Mouse (Mus musculus): Measurements from ENCODE around the gene Zc2hc1b. TPM values are rescaled to one million over a fixed set of nuclear protein-coding genes. Genes with fewer than 3 reads are reported as not detected.
A peak's percentile ranks its signal among the peaks of the same experiment; 100 is the strongest.
"Not testable (repeated sequence)": the region's sequence is repeated elsewhere in the genome, so short reads cannot be mapped to it uniquely, and the experiment has no call there.

Zc2hc1b gene
- polyA plus RNA-seq, 1 experiment from 2014 or later, result not detected

DNA sequence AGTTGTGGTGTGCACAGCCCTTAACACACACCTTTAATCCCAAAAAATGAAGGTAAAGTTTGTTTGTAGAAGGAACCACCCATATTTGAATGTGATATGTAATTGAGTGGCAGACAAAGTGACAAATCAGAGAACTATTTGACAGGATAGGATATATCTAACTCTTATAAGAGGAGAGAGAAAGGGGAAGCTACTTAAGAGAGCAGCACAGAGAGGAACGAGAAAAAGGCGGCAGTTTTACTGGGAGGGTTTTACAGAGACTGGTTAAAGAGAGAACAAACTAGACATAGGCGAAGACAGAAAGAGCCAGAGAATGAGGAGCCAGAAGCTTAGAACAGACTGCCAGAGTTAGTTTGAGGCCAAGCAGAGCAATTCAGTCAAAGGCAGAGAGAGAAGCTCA, 23.0 kb upstream of the Zc2hc1b start:
- H3K4me3 ChIP-seq, result no peak overlapping the region
- no peaks in the 10 kb centered on the region for H3K9me3 ChIP-seq (replicated peaks)
- no peaks in the 10 kb centered on the region for H3K4me1 ChIP-seq (replicated peaks)
- 91% methylated on average over 3 of the region's 3 CpGs for WGBS
- ATAC-seq (replicated peaks; ENCODE audit: insufficient number of reproducible peaks, insufficient read depth, low FRiP score, low read depth), result no peak
- H3K4me2 ChIP-seq, result no peak overlapping the region
- no peak overlapping the region for H3K9ac ChIP-seq
- no peaks in the 10 kb centered on the region for H3K36me3 ChIP-seq
- H3K27ac ChIP-seq, result no peak overlapping the region
- H3K27me3 ChIP-seq, result no peaks in the 10 kb centered on the region

DNA sequence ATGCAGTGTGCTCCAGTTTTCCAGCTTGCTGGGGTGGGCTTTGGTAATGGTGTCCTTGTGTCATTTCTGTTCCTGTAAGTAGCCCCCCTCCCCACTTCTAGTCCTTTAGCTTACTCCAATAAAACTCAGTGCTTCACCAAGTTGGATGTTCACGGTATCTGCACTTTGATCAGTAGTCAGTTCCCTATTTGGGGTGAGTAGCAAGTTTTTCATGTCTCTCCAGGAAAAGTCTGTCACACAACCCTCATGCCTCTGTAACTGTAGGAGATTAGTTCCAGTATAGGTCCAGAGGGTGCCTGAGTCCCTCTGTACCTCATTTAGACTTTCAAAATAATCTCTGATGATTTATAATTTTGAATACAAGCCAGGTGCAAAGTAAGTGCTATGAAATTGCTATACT, 21.4 kb upstream of the Zc2hc1b start:
- Histone ChIP-seq H3K4me2 (no peak overlapping the region), H3K4me1 (replicated peaks) (no peaks in the 10 kb centered on the region), H3K9ac (no peak overlapping the region), H3K27ac (no peak overlapping the region), H3K27me3 (no peaks in the 10 kb centered on the region), H3K9me3 (replicated peaks) (no peaks in the 10 kb centered on the region), H3K36me3 (no peaks in the 10 kb centered on the region), H3K4me3 (no peak overlapping the region)
- ATAC-seq (replicated peaks; ENCODE audit: insufficient number of reproducible peaks, insufficient read depth, low FRiP score, low read depth), result no peak
- 79% methylated on average over 1 of the region's 1 CpGs for WGBS

DNA sequence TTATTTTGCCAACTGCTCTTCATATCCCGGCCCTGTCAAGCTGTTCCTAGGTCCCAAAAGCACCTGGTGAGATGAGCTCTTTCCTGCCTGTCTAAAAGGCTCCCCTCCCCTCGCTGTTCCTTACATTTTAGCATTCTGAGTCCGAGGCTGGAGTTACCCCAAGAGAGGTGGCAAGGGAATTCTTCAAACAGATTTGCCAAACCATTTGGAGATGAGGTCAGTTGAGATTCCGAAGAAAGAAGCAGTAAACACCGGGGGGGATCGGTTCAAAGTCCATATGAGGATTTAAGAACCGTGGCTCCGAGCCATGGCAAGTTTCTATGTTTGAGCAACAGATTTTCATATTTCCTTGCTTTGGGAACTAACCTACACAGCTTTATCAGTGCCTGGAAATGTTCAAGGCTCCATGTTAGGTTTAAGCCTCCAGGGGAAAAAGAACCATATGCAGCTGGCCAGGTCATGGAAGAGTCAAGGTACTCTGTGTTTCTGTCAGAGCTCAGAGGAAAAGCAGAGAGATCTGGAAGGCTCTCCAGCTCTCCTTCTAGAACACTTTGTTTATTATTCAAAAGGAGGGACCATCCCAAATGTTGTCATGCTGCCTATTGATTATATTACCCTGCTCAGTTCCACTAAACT, 19.2 kb upstream of the Zc2hc1b start:
- H3K4me2 ChIP-seq, result no peak overlapping the region
- no peak overlapping the region for H3K4me3 ChIP-seq
- peaks cover 4% of the 10 kb centered on the region for H3K4me1 ChIP-seq (replicated peaks)
- H3K27ac ChIP-seq, result no peak overlapping the region
- ATAC-seq (replicated peaks; ENCODE audit: insufficient number of reproducible peaks, insufficient read depth, low FRiP score, low read depth), result no peak
- no peaks in the 10 kb centered on the region for H3K36me3 ChIP-seq
- H3K9me3 ChIP-seq (replicated peaks), result no peaks in the 10 kb centered on the region
- no peak overlapping the region for H3K9ac ChIP-seq
- 74% methylated on average over 8 of the region's 8 CpGs for WGBS
- H3K27me3 ChIP-seq, result no peaks in the 10 kb centered on the region

DNA sequence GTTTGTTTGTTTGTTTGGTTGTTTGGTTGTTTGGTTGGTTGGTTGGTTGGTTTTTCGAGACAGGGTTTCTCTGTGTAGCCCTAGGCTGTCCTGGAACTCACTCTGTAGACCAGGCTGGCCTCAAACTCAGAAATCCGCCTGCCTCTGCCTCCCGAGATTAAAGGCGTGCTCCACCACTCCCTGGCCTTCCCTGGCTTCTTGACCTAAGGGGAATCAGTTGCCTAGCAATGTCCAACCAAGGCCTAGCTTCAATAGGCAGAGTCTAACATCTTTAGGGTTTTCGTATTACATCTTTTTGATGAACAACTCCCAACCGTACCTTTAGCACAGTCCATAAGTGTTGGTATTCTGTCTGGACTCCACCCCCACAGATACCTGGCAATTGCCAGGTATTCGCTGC, 15.7 kb upstream of the Zc2hc1b start:
- WGBS, result 87% methylated on average over 7 of the region's 7 CpGs
- ATAC-seq (replicated peaks; ENCODE audit: insufficient number of reproducible peaks, insufficient read depth, low FRiP score, low read depth), result not testable (repeated sequence)
- peak overlapping the region; percentile 77 for H3K4me3 ChIP-seq

DNA sequence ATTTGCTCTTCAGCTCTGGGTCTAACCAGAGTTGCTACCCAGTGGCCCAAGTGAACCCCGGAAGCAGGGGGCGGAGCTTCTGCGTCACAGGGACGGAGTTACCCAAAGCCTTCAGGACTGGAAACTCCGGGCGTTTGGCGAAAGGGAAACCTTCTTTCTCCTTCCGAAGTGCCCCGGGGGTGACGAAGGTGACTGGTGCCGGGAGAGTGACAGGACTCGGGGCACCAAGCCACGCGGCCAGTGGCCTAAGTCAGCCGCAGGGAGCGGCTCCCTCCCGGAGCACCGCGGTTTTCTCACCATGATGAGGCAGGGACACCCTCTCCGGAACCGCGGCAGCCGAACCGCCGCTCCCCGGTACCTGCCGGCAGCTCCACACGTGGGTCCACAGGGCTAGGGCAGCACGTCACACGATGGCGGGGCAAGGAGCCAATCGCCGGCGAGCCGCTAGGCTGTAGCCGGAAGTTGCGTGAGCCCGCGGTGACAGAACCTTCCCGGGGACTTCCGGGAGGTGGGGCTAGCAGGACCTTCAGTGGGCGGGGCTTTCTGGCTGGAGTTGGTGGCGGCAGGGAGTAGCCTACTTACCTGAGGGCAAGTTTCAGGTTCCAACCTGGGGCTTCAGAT, 15.0 kb upstream of the Zc2hc1b start, which contains the start of gene Ltv1:
Ltv1 (minus strand) TSS at position 438 of the 621 bp plus-strand sequence.
- Histone ChIP-seq H3K27ac (peak within 1 kb of the TSS; percentile 86), H3K4me3 (peak within 1 kb of the TSS; percentile 77), H3K36me3 (peaks cover 22% of the 10 kb centered on the region), H3K4me1 (replicated peaks) (peaks cover 6% of the 10 kb centered on the region), H3K9me3 (replicated peaks) (no peaks in the 10 kb centered on the region), H3K4me2 (peak within 1 kb of the TSS; percentile 64), H3K27me3 (no peaks in the 10 kb centered on the region), H3K9ac (peak within 1 kb of the TSS; percentile 78)
- ATAC-seq (replicated peaks; ENCODE audit: insufficient number of reproducible peaks, insufficient read depth, low FRiP score, low read depth), result peak; percentile 100
- under 1% methylated on average over 43 of the region's 43 CpGs for WGBS

More for the DNA sequence above, 15.7 kb upstream of the Zc2hc1b start:
- not testable (repeated sequence) for H3K9me3 ChIP-seq (replicated peaks); H3K27me3 ChIP-seq; H3K9ac ChIP-seq; H3K4me1 ChIP-seq (replicated peaks); H3K27ac ChIP-seq
- H3K36me3 ChIP-seq, result peaks cover 21% of the 10 kb centered on the region
- H3K4me2 ChIP-seq, result peak overlapping the region; percentile 64

DNA sequence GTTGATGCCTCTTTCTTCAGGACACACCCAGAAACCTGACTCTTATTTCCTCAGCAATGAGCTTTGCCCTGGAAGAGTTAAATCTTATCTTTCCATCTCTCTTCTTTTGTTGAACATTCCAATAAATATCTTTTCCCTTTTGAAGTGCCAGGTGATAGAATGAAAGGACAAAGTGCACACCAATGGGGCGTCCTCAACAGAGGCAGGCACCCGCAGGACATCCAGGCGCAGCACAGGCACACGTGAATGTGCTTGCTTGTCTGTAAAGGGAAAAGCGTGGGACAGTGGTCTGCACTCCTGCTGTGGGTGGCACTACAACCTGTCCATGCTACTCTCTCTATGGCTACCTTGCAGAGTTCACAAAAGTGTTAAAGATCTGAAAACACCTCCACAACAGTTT, 12.1 kb upstream of the Zc2hc1b start:
- H3K27me3 ChIP-seq, result no peaks in the 10 kb centered on the region
- no peaks in the 10 kb centered on the region for H3K9me3 ChIP-seq (replicated peaks)
- no peak overlapping the region for H3K27ac ChIP-seq
- no peak overlapping the region for H3K4me2 ChIP-seq
- no peak overlapping the region for H3K9ac ChIP-seq
- ATAC-seq (replicated peaks; ENCODE audit: insufficient number of reproducible peaks, insufficient read depth, low FRiP score, low read depth), result no peak
- peaks cover 42% of the 10 kb centered on the region for H3K36me3 ChIP-seq
- WGBS, result 86% methylated on average over 5 of the region's 5 CpGs
- no peak overlapping the region for H3K4me3 ChIP-seq
- peaks cover 6% of the 10 kb centered on the region for H3K4me1 ChIP-seq (replicated peaks)

DNA sequence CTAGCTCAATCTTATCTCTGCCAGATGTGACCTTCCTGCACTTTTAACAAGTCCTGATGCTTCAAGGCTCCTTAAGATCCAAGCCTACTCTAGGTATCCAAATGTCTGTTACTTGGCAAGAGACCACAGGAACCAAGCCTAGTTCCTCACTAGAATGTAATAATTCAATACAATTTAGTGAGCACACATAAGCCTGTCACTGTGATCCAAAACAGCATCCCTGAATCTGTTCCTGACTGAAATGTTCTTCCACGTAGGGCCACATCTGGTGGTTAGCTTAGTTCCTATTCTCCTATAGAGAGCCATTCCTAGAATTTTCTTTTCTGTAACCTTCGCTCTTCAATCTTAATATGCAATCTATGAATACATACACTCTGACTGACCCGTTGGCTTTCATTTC, 8.9 kb upstream of the Zc2hc1b start:
- Histone ChIP-seq H3K9ac (no peak overlapping the region), H3K4me2 (no peak overlapping the region), H3K27me3 (no peaks in the 10 kb centered on the region), H3K4me1 (replicated peaks) (no peaks in the 10 kb centered on the region; the same call in 1 of the 2 replicates), H3K27ac (no peak overlapping the region), H3K4me3 (no peak overlapping the region), H3K9me3 (replicated peaks) (no peaks in the 10 kb centered on the region), H3K36me3 (peaks cover 63% of the 10 kb centered on the region)
- whole genome bisulfite sequencing, result 78% methylated on average over 3 of the region's 3 CpGs
- no peak for ATAC-seq (replicated peaks; ENCODE audit: insufficient number of reproducible peaks, insufficient read depth, low FRiP score, low read depth)

DNA sequence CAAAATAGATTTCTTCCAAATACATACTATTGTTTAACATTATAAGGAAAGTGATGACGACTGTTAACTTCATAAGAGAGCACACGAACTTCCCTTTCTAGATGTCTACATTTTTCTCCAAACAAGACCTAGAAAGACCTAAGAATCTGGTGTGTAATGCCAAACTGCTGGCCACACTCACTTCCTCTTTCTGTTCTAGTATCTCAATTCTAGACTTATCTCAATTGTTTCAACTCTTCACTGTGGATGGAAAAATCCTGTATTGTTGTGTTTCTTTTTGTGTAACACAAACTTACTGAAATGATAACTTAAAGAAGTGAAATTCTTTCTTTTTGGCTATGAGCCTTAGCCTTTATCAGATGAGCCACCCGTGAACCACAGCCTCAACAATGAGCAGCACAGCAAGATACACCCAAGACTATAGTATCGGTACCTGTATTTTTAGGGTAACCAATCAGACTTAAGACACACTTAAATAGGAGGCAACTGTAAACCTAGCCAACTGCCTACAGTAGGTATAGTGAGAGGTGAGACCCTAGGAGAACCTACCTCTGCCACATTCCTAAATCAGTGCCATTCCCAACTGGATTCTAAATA, 6.4 kb upstream of the Zc2hc1b start:
- Histone ChIP-seq H3K4me3 (no peak overlapping the region), H3K9ac (no peak overlapping the region), H3K27me3 (no peaks in the 10 kb centered on the region), H3K36me3 (peaks cover 67% of the 10 kb centered on the region), H3K4me2 (no peak overlapping the region), H3K27ac (no peak overlapping the region), H3K4me1 (replicated peaks) (no peaks in the 10 kb centered on the region), H3K9me3 (replicated peaks) (no peaks in the 10 kb centered on the region)
- 74% methylated on average over 4 of the region's 4 CpGs for WGBS
- ATAC-seq (replicated peaks; ENCODE audit: insufficient number of reproducible peaks, insufficient read depth, low FRiP score, low read depth), result no peak

DNA sequence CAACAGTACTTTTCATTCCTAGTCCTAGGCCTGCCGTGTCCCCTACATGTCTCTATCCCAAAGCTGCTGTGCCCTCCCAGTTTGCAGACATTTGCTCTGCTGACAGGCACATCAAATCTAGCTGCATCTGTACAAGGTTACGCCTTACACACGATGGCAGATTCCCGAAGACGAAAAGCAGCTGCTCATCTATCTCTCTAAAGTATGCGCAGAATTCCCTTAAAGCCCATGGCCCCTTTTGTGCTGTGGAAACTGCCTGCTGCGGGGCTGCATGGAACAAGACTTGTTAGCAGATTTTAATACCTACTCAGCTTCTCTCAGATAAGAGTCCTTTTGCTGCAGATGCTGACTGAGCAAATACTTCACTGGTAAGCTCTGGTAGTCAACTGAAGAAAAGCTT, 2.4 kb upstream of the Zc2hc1b start:
- Histone ChIP-seq H3K27ac (0 out of 2 replicates have a peak overlapping the region, but pooled peaks have one; percentile 19), H3K9me3 (replicated peaks) (no peaks in the 10 kb centered on the region), H3K36me3 (peaks cover 76% of the 10 kb centered on the region), H3K9ac (no peak overlapping the region), H3K4me1 (replicated peaks) (no peaks in the 10 kb centered on the region), H3K4me2 (no peak overlapping the region), H3K27me3 (no peaks in the 10 kb centered on the region), H3K4me3 (no peak overlapping the region)
- ATAC-seq (replicated peaks; ENCODE audit: insufficient number of reproducible peaks, insufficient read depth, low FRiP score, low read depth), result no peak
- 45% methylated on average over 7 of the region's 7 CpGs for WGBS

DNA sequence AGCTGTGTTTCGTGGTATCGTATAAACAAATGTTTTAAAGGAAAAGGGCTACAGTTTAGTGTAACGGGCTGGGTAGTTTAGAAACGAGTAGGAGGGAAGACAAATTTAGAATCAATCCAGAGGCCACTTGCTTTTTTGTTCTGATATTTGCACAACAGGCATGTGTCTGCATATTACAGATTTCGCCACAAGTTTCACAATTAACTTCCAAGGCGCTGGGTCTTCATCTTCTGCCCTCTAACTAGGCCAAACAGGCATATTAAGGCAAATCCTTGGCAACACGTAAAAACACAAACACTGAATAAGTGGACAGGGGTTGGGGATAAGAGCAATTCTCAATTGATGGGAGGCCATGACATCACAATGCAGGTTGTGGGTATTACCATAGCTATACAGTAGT, 2.0 kb downstream of the Zc2hc1b start:
- Histone ChIP-seq H3K27me3 (no peaks in the 10 kb centered on the region), H3K4me2 (no peak overlapping the region), H3K9ac (no peak overlapping the region), H3K4me1 (replicated peaks) (peaks cover 10% of the 10 kb centered on the region), H3K27ac (no peak overlapping the region), H3K4me3 (no peak overlapping the region), H3K36me3 (peaks cover 45% of the 10 kb centered on the region), H3K9me3 (replicated peaks) (no peaks in the 10 kb centered on the region)
- ATAC-seq (replicated peaks; ENCODE audit: insufficient number of reproducible peaks, insufficient read depth, low FRiP score, low read depth), result no peak
- WGBS, result 82% methylated on average over 7 of the region's 7 CpGs

DNA sequence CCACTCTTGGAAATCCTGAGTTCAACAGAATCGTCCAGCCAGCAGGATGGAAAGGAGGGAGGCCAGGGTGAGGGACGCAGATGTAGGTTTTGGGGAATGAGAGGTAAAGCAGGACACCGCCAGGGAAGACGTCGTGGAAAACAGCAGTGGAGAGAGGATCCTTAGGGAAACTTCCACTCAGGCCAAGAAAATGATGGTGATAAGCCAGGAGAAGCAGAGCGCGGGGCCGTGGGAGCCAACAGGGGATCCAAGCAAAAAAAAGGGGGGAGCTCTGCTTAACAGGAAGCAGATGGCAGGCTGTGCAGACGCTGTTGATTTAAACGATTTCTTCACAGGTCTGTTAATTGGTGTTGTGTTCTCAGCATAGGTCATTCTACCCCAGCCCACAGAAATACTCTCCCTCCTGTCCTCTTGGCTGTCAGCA, 5.0 kb downstream of the Zc2hc1b start:
- H3K4me2 ChIP-seq, result no peak overlapping the region
- WGBS, result 39% methylated on average over 10 of the region's 10 CpGs

More for the DNA sequence above, 5.0 kb downstream of the Zc2hc1b start:
- ATAC-seq (replicated peaks; ENCODE audit: insufficient number of reproducible peaks, insufficient read depth, low FRiP score, low read depth), result no peak
- no peaks in the 10 kb centered on the region for H3K9me3 ChIP-seq (replicated peaks)
- peaks cover 15% of the 10 kb centered on the region for H3K36me3 ChIP-seq
- H3K4me1 ChIP-seq (replicated peaks), result peaks cover 28% of the 10 kb centered on the region
- H3K27me3 ChIP-seq, result no peaks in the 10 kb centered on the region
- H3K9ac ChIP-seq, result no peak overlapping the region
- H3K4me3 ChIP-seq, result no peak overlapping the region
- peak overlapping the region; percentile 42 for H3K27ac ChIP-seq
